Mouse (Mus musculus): ENCODE measurements around the gene Cysltr2.

DNA sequence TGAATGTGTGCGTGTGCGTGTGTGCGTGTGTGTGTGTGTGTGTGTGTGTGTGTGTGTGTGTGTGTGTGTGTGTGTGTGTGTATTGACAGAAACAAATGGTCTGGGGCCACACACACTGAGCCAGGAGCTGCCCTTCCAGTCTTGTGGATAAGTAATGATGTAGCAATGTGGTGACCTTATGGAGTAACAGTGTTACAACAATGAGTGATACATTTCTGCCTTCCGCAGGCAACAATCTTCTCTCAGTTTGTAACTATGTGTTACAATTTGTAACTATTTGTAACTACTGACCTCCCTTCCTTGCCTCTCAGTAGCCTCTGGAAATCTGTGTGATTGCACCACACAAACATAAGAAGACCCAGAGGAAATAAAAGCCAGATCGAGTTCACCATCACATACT is 38.3 kb upstream of the Cysltr2 start:
- TF ChIP-seq NANOG (IDR thresholded peaks at IDR 0.05; ENCODE audit: borderline replicate concordance, low read length) = no peak
- no peak for TF ChIP-seq CTCF (conservative IDR thresholded peaks at IDR 0.05; ENCODE audit: low read length)
- no peak for TF ChIP-seq POU5F1 (IDR thresholded peaks at IDR 0.05; ENCODE audit: borderline replicate concordance, low read length)

All from E14TG2a.4 (cell line).